Mouse (Mus musculus): ENCODE data around the gene Tmem259.

DNA sequence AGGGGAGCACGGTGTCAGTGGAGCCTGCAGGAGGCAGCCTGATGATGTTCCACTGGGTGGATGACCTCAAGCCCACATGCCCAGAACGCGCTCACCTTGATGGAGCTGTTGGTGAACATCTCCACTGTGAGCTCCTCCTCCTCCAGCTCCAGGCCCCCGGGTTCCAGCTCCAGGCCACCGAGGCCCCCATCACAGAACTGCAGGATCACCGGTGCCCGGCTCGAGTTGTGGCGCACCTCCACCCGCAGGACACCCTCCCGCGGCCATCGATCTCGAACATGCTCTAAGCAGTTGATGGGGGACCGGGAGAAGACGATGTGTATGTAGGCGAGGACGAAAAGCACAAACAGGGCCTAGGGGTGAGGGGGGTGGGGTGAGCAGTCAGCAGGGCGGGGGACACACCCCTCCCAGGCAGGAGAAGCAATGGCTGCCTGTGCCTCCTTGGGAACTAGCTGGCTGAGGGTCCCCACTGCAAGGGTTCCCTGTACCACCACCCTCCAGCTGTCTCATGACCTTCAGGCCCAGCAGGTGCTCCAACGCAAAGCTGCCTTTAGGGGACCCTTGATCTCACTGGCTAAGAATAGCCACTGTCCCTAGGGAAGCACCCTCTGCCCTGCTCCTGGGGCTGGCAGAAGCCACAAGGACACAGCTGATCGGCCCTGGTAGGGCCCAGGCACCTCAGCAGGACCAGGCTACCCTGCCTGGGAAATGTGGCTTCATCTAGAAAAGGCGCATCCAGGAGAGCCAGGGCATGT is 4.6 kb downstream of the Tmem259 start:
- TF ChIP-seq GATA1 (IDR thresholded peaks at IDR 0.05; ENCODE audit: low read length) (no peak), TAL1 (IDR thresholded peaks at IDR 0.05; ENCODE audit: low read length) (no peak)
